Mouse (Mus musculus) inflammation-experienced regulatory T-cells, adult 16 weeks (primary cell): ENCODE measurements around the gene Tekt2. TPM values are rescaled to one million over a fixed set of nuclear protein-coding genes. Genes with fewer than 3 reads are reported as not detected.

Source experiments
- polyA plus RNA-seq: library from polyadenylated mRNA; unstranded; fragments of 100-300 nt; shearing (Covaris generic); gene quantifications from one replicate; pipeline ENCODE4 v1.2.1, GENCODE M21; 2017

Gene Tekt2
- not detected for polyA plus RNA-seq

GRCm38 (mm10) chr4:126325281-126325861 lies at the start of gene Tekt2:
TSS of gene Tekt2 (minus strand) at chr4:126325688.

GRCm38 (mm10) chr4:126321111-126321853 lies 4.2 kb downstream of the Tekt2 start, which contains the start of gene Adprhl2:
TSS of gene Adprhl2 (minus strand) at chr4:126321703.

GRCm38 (mm10) chr4:126286492-126286891 lies 39.0 kb downstream of the Tekt2 start, which contains the start of gene Col8a2:
TSS of gene Col8a2 (plus strand) at chr4:126286793.

Other genes with a start within 250 kb of the Tekt2 start
- gene Lsm10, start 229.1 kb downstream of the Tekt2 start, polyA plus RNA-seq: 77.9 TPM
- 18.2 TPM for gene Stk40, start 221.7 kb downstream of the Tekt2 start, polyA plus RNA-seq
- 38.4 TPM for gene Eva1b, start 177.9 kb downstream of the Tekt2 start, polyA plus RNA-seq
- 1.1 TPM for gene Sh3d21, start 162.2 kb downstream of the Tekt2 start, polyA plus RNA-seq
- 263 TPM for gene Thrap3, start 122.9 kb downstream of the Tekt2 start, polyA plus RNA-seq
- 3.7 TPM for gene Map7d1, start 69.3 kb downstream of the Tekt2 start, polyA plus RNA-seq
- 112 TPM for gene Trappc3, start 63.4 kb downstream of the Tekt2 start, polyA plus RNA-seq
- not detected for gene Col8a2, start 38.9 kb downstream of the Tekt2 start, polyA plus RNA-seq
- 29.0 TPM for gene Adprhl2, start 4.0 kb downstream of the Tekt2 start, polyA plus RNA-seq
- gene Ago3, start 103.9 kb upstream of the Tekt2 start, polyA plus RNA-seq: 31.8 TPM
- 4.5 TPM for gene Ago1, start 142.9 kb upstream of the Tekt2 start, polyA plus RNA-seq
- gene Ago4, start 207.8 kb upstream of the Tekt2 start, polyA plus RNA-seq: 0.06 TPM
- 4.4 TPM for gene Clspn, start 231.2 kb upstream of the Tekt2 start, polyA plus RNA-seq